Mouse (Mus musculus) heart, embryonic 10.5 days (tissue): ENCODE measurements around the gene Stim2. TPM values are rescaled to one million over a fixed set of nuclear protein-coding genes. Genes with fewer than 3 reads are reported as not detected.

Experiments used
- DNase-seq: peaks from one replicate; pipeline ENCODE4 v3.0.0-alpha.2; 2017; ENCODE audit warnings: low spot score
- H3K27ac ChIP-seq: fragments of 300-500 bp; sonication (generic); 2 replicates; pipeline ENCODE4 v1.5.1; 2016; ENCODE audit warnings: mild to moderate bottlenecking
- H3K27me3 ChIP-seq: fragments of 300-500 bp; sonication (generic); 2 replicates; pipeline ENCODE4 v1.6.1; 2016; ENCODE audit warnings: mild to moderate bottlenecking; ENCODE audit not compliant: poor library complexity, insufficient read depth, severe bottlenecking
- H3K36me3 ChIP-seq: fragments of 300-500 bp; sonication (generic); 2 replicates; pipeline ENCODE4 v1.6.1; 2016; ENCODE audit warnings: mild to moderate bottlenecking, moderate library complexity
- H3K4me1 ChIP-seq: fragments of 300-500 bp; sonication (generic); 2 replicates; pipeline ENCODE4 v1.6.1; 2016; ENCODE audit warnings: mild to moderate bottlenecking
- H3K4me3 ChIP-seq: fragments of 300-500 bp; sonication (generic); 2 replicates; pipeline ENCODE4 v1.5.1; 2016; ENCODE audit warnings: mild to moderate bottlenecking, moderate library complexity
- H3K9me3 ChIP-seq: fragments of 300-500 bp; sonication (generic); 2 replicates; pipeline ENCODE4 v1.6.1; 2016; ENCODE audit warnings: mild to moderate bottlenecking, moderate library complexity
- WGBS: fragments of 180-500 bp; shearing (Covaris S2); methylation state at CpG from one replicate; pipeline ENCODE4 v1.1.7; 2016; 5-methylcytosine and 5-hydroxymethylcytosine counted together
- polyA plus RNA-seq: library from polyadenylated mRNA; unstranded; fragments of >200 nt; fragmentation: Nextera tagmentation; extraction: Ambion mirVana; gene quantifications from 2 replicates; pipeline ENCODE4 v1.2.1, GENCODE M21; 2016

Stim2 gene
- polyA plus RNA-seq, 1 experiment from 2014 or later: 15.2 TPM

DNA sequence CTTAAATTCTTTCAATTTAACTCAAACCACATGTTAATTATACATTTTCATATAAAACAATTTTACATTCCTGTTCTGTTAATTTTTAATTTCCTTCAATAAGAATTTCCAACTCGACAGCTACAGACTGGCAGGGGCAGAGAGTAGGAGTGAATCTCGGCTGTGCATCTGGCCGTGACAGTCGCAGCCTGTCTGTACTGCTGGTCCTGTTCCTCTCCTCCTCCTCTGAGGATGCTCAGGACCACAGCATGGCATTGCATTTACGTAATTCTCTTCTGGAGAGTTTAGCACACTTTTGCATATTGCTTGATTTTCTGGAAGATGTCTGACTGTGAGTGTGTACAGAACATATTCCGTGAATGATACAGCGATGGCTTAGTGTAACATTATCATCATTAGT is 63.8 kb downstream of the Stim2 start:
- Histone ChIP-seq H3K4me3 (no peak overlapping the region), H3K4me1 (no peaks in the 10 kb centered on the region), H3K27me3 (no peaks in the 10 kb centered on the region), H3K27ac (no peak overlapping the region), H3K36me3 (peaks cover 7% of the 10 kb centered on the region; the same call in 1 of the 2 replicates), H3K9me3 (no peaks in the 10 kb centered on the region)
- no peak for DNase-seq
- WGBS: 88% methylated on average over 7 of the region's 7 CpGs

DNA sequence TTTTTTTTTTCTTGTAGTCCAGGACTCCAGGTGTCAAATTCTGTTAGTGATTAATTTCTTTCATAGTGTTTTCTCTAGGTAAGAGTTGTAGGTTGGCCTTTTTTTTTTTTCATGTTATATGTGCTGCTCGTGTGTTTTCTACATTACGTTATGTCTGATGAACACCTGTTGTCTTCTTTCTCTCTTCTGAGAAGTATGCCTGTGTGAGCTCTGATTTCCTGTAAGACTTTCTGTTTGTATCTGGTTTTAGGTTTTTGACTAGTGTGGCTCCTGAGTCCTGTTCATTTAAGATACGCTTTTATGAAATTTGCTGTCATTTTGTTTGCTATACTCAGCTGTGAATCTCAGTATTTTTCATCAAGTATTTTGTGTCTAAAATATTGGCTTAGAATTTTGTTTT is 69.3 kb downstream of the Stim2 start:
- H3K4me1 ChIP-seq: 0 out of 2 replicates have a peak, but pooled peaks cover 6% of the 10 kb centered on the region
- 87% methylated on average over 3 of the region's 3 CpGs for WGBS
- no peaks in the 10 kb centered on the region for H3K9me3 ChIP-seq
- no peak overlapping the region for H3K4me3 ChIP-seq
- H3K27ac ChIP-seq: no peak overlapping the region
- H3K36me3 ChIP-seq: no peaks in the 10 kb centered on the region
- H3K27me3 ChIP-seq: no peaks in the 10 kb centered on the region
- no peak for DNase-seq

DNA sequence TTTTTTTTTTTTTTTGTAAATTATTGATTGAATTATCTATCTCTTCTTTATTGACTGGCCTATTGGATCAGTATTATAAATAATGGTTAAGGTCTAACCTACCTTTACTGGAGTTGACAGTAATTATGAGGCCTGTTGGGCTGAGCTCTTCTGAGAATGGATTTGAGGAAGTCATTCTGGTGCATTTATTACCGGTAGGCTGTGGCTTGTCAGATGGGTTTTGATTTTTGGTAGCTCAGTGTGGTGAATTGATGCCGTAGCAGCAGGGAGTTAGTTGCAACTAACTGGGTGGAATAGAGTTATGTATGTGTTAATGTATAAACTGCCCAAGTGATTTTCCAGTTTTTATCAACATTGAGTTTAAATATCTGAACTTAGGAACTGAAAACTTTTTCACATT is 72.2 kb downstream of the Stim2 start:
- Histone ChIP-seq H3K36me3 (no peaks in the 10 kb centered on the region), H3K9me3 (no peaks in the 10 kb centered on the region), H3K4me3 (no peak overlapping the region), H3K4me1 (0 out of 2 replicates have a peak, but pooled peaks cover 6% of the 10 kb centered on the region), H3K27me3 (no peaks in the 10 kb centered on the region), H3K27ac (no peak overlapping the region)
- DNase-seq: no peak
- WGBS: 96% methylated on average over 2 of the region's 2 CpGs

DNA sequence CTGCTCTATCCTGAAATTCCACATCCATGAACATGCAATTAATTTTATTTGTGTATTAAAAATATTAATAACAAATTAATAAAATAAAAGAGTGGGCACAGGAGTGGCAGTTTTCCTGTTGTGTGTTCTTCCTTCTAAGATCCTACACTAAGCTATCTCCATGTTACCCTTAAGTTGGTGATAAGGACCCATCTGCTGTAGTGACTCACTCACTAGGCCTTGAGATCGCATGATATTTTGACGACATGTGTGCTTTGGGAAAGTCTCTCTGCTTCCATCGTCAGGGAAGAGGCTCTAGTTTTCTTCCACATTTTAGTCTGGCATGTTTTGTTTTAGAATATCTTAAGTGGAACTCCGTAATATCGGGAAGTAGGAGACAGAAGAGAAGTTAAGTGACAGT is 73.0 kb downstream of the Stim2 start:
- Histone ChIP-seq H3K27ac (no peak overlapping the region), H3K4me3 (no peak overlapping the region), H3K9me3 (no peaks in the 10 kb centered on the region), H3K36me3 (no peaks in the 10 kb centered on the region), H3K27me3 (no peaks in the 10 kb centered on the region), H3K4me1 (0 out of 2 replicates have a peak, but pooled peaks cover 6% of the 10 kb centered on the region)
- DNase-seq: no peak
- WGBS: 67% methylated on average over 5 of the region's 5 CpGs

DNA sequence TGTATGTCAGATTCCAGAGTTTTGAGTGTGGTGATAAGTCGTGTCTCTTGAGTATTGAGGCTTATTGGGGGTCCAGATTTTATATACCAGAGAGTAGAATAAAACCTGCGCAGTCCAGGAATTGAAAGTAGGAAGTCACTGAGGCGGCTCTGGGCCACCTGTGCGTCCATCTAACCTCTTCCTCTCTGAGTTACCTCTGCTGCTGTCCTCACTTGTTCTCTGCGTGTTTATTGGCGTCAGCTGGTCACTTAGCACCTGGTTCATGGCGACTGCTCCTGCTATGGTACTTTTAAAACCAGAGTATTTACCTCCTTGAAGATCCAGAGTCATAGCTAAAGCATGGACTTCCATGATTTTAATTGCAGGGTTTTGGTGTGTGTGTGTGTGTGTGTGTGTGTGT is 73.4 kb downstream of the Stim2 start:
- DNase-seq: no peak
- H3K27ac ChIP-seq: no peak overlapping the region
- no peaks in the 10 kb centered on the region for H3K27me3 ChIP-seq
- WGBS: 86% methylated on average over 7 of the region's 7 CpGs
- H3K4me1 ChIP-seq: 0 out of 2 replicates have a peak, but pooled peaks cover 6% of the 10 kb centered on the region
- H3K9me3 ChIP-seq: no peaks in the 10 kb centered on the region
- no peak overlapping the region for H3K4me3 ChIP-seq
- H3K36me3 ChIP-seq: no peaks in the 10 kb centered on the region

DNA sequence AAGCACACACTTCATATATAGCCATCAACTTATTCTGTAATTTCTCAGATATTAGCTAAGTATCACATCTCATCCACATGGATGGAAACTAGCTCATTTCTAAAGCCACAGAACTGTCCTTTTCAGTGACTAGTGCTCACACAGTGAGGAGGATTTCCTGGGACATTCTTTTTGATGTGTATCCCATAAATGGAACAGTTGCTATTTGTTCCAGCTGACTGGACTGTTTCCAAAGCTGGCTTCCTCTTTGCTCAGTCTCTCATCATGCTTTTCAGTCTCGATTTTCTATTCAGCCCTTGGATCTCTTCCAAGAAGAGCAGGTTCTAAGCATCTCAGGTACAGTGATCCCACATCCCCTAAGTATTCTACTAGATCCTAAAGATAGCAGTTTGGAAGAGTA is 75.0 kb downstream of the Stim2 start:
- Histone ChIP-seq H3K4me1 (0 out of 2 replicates have a peak, but pooled peaks cover 6% of the 10 kb centered on the region), H3K27me3 (no peaks in the 10 kb centered on the region), H3K36me3 (no peaks in the 10 kb centered on the region), H3K9me3 (no peaks in the 10 kb centered on the region), H3K27ac (no peak overlapping the region), H3K4me3 (no peak overlapping the region)
- DNase-seq: no peak
- WGBS: 62% methylated on average over 1 of the region's 1 CpGs

DNA sequence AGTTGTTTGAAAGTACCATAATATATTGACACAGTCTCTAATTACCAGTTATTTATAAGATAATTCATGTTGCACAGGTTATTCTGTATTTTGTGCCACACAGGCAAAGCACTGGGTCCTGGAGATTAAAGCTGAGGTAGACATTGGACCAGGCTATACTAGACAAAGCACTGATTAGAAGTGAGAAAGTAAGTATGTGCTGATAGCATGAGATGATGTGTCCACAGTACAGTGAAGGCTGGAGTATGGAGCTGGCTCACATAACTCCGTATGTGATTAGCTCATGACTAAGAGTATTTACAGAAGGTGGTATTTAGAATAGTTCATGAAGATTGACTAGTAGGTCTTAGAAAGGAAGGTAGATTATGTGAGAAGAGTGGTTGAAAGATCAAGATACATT is 81.7 kb downstream of the Stim2 start:
- no peaks in the 10 kb centered on the region for H3K27me3 ChIP-seq
- H3K27ac ChIP-seq: no peak overlapping the region
- WGBS: 70% methylated on average over 1 of the region's 1 CpGs
- no peak overlapping the region for H3K4me3 ChIP-seq
- no peaks in the 10 kb centered on the region for H3K9me3 ChIP-seq
- DNase-seq: no peak
- peaks cover 3% of the 10 kb centered on the region; the same call in 1 of the 2 replicates for H3K4me1 ChIP-seq
- H3K36me3 ChIP-seq: 0 out of 2 replicates have a peak, but pooled peaks cover 3% of the 10 kb centered on the region

DNA sequence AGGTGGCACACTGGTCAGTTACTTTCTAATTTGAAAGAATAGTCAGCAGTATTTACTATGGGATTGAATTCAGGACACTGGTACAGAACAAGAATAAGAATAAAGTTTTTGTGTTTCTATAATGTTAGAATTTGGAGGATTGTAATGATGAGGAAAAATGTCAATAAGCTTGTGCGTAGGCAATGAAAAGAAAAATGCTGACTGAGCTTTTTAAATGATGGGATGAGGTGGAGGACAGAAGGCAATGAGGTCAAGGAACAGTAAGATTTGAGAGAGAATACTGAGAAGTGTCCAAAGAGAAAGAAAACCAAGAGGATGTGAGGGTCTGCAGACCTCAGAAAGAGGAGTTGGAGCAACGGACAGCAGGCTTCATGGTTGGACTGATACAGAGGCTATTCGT is 89.6 kb downstream of the Stim2 start:
- H3K27ac ChIP-seq: no peak overlapping the region
- no peaks in the 10 kb centered on the region for H3K36me3 ChIP-seq
- no peak overlapping the region for H3K4me3 ChIP-seq
- DNase-seq: no peak
- H3K27me3 ChIP-seq: no peaks in the 10 kb centered on the region
- peaks cover 16% of the 10 kb centered on the region; the same call in 1 of the 2 replicates for H3K4me1 ChIP-seq
- WGBS: 91% methylated on average over 3 of the region's 3 CpGs
- no peaks in the 10 kb centered on the region for H3K9me3 ChIP-seq

DNA sequence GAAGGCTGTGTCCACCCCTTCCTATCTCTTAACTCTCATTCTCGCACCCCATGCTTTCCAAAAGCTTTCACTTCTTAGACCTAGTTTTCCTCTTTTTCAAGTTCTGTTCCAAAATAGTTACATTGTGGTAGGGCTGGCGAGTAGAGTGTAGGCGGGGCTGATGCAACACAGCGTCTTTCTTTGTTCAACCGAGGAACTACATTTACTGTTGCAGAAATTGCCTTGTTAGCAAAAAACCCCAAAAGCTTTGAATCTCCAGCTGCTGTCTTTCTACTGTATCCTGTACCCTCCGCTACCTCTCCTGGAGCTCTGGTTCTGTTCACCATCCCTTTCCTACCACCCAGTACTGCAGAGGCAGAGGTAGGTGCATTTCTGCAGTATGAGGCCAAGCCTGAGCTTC is 99.9 kb downstream of the Stim2 start:
- DNase-seq: no peak
- Histone ChIP-seq H3K4me1 (peaks cover 4% of the 10 kb centered on the region), H3K36me3 (peaks cover 2% of the 10 kb centered on the region; the same call in 1 of the 2 replicates), H3K27ac (no peak overlapping the region), H3K4me3 (no peak overlapping the region), H3K27me3 (no peaks in the 10 kb centered on the region), H3K9me3 (no peaks in the 10 kb centered on the region)
- WGBS: 83% methylated on average over 6 of the region's 6 CpGs

DNA sequence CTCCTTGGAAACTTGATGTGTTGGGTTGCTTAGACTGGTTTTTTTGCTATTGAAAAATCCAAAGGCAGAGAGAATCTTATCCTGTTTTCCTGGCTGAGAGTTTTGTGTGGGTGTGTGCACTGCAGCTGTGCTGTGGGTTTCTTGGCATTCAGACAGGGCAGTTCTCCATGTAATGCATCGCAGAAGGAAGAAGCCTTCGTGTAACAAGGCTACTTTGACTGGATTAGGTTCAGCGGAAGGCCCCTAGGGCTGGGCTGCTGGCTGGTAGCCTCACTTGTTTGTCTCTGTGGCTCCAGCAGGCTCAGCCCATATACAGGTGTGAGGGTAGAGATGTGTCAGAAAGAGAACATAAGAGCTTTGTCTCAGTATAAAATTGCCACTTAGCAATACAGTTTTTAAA is 102.6 kb downstream of the Stim2 start:
- H3K27me3 ChIP-seq: no peaks in the 10 kb centered on the region
- H3K9me3 ChIP-seq: no peaks in the 10 kb centered on the region
- H3K4me1 ChIP-seq: peaks cover 7% of the 10 kb centered on the region
- no peak for DNase-seq
- no peak overlapping the region for H3K27ac ChIP-seq
- H3K36me3 ChIP-seq: no peaks in the 10 kb centered on the region
- H3K4me3 ChIP-seq: no peak overlapping the region
- WGBS: 83% methylated on average over 3 of the region's 3 CpGs

DNA sequence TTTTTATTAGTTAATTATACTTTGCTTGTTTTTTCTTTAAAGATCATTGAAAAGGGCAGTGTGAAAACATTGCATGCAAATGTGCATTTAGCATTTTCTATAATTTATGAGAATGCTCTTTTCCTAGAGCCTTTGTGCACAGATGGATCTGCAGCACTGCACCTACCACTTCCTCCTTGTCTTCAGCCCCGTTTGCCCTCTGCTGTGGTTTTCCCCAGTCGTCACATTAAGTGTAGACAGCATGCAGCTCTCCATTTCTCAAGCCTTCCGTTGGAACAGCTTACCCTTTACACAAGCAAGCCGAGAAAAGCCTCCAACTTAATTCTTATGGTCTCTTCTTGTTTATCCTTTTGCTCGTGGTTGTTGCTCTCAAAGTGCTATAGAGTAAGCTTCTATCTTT is 103.0 kb downstream of the Stim2 start:
- no peaks in the 10 kb centered on the region for H3K36me3 ChIP-seq
- peaks cover 9% of the 10 kb centered on the region for H3K4me1 ChIP-seq
- H3K9me3 ChIP-seq: no peaks in the 10 kb centered on the region
- no peak for DNase-seq
- H3K4me3 ChIP-seq: no peak overlapping the region
- no peak overlapping the region for H3K27ac ChIP-seq
- 53% methylated on average over 5 of the region's 5 CpGs for WGBS
- no peaks in the 10 kb centered on the region for H3K27me3 ChIP-seq

DNA sequence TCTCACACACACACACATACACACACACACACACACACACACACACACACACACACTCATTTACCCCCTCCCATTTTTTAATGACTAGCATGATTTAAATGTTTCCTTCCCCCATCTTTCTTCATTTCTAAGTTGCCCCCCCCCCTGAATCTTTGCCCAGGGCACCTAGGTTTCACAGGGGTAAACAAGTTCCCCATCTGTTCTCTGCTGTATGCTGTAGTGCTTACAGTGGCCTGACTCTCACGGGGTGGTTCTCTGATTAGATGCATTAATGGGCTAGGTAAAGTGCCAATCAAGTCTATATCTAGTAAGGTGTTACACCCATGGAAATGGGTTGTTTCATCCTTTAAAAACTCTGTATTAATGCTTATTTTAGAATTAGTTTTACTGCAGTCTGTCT is 103.7 kb downstream of the Stim2 start:
- Histone ChIP-seq H3K36me3 (no peaks in the 10 kb centered on the region), H3K4me1 (peaks cover 14% of the 10 kb centered on the region), H3K4me3 (no peak overlapping the region), H3K27ac (no peak overlapping the region), H3K27me3 (no peaks in the 10 kb centered on the region), H3K9me3 (no peaks in the 10 kb centered on the region)
- no peak for DNase-seq
- 71% methylated on average over 1 of the region's 1 CpGs for whole genome bisulfite sequencing

DNA sequence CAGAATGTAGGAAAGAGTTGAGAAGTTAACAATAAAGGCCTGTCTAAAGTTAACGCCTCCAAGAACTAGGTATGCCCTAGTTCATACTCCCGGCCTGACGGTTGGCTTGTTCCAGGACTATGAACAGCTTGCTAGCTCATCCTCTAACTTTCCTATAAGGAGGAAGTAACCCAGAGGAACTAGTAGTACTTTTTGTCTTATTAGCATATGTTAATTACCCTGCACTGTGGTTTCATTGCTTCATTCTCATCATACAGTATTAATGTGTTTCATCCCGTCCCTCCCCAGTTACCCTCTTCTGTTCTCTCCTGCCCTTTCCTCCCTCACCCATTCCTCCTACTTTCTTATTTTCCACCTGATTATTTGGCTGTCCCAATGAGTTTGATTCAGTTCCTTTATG is 108.4 kb downstream of the Stim2 start:
- WGBS: 88% methylated on average over 4 of the region's 4 CpGs

DNA sequence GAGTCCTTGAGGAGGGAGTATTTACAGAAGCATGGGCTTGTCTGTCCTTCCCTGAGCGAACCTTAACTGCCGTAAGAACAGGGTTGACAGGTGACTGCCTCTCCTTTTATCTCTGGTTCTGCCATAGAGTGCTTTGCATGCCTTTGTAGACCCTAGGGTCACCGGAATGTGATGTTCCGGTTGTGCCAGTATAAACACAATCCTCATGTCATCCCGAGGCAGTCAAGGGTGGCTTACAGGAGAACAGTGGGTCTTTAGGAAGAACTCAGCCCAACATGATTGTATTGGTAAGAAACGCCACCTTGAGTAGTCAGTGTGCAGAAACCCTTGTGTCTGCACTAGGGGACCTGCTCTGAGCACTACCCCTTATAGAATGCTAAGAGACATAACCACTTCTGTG is 108.8 kb downstream of the Stim2 start:
- Histone ChIP-seq H3K9me3 (no peaks in the 10 kb centered on the region), H3K27me3 (no peaks in the 10 kb centered on the region), H3K27ac (no peak overlapping the region), H3K4me1 (peaks cover 13% of the 10 kb centered on the region), H3K36me3 (0 out of 2 replicates have a peak, but pooled peaks cover 3% of the 10 kb centered on the region), H3K4me3 (no peak overlapping the region)
- WGBS: 46% methylated on average over 6 of the region's 6 CpGs
- DNase-seq: no peak

More for the DNA sequence above, 108.4 kb downstream of the Stim2 start:
- 0 out of 2 replicates have a peak, but pooled peaks cover 3% of the 10 kb centered on the region for H3K36me3 ChIP-seq
- H3K9me3 ChIP-seq: no peaks in the 10 kb centered on the region
- H3K27ac ChIP-seq: no peak overlapping the region
- H3K4me3 ChIP-seq: no peak overlapping the region
- no peak for DNase-seq
- H3K27me3 ChIP-seq: no peaks in the 10 kb centered on the region
- H3K4me1 ChIP-seq: peaks cover 13% of the 10 kb centered on the region
